Mouse (Mus musculus): ENCODE data around the gene AL732309.1.

Gene AL732309.1

GRCm38 (mm10) chr2:25246183-25247072 lies at the start of gene AL732309.1:
Gene AL732309.1 (minus strand): TSS chr2:25246863.
- DNase-seq, result peak in 1 of 2 experiments; percentile 60

GRCm38 (mm10) chr2:25293706-25294105 lies 47.0 kb upstream of the AL732309.1 start:
- DNase-seq, result no peak

GRCm38 (mm10) chr2:25292856-25293255 lies 46.2 kb upstream of the AL732309.1 start:
- DNase-seq, result peak; percentile 81 to 83

- peak in 1 of 2 experiments; percentile 45 for DNase-seq
Observed at GRCm38 (mm10) chr2:25292054-25292544, 45.4 kb upstream of the AL732309.1 start.

- DNase-seq, result peak in 1 of 2 experiments; percentile 50
Observed at GRCm38 (mm10) chr2:25291184-25292053, 44.8 kb upstream of the AL732309.1 start.

GRCm38 (mm10) chr2:25290816-25291130 lies 44.1 kb upstream of the AL732309.1 start:
- peak; percentile 68 to 75 for DNase-seq

GRCm38 (mm10) chr2:25290101-25290815 lies 43.6 kb upstream of the AL732309.1 start:
- peak; percentile 74 to 78 for DNase-seq

GRCm38 (mm10) chr2:25289651-25290050 lies 43.0 kb upstream of the AL732309.1 start, which contains the start of gene Lrrc26:
Gene Lrrc26 (plus strand): TSS chr2:25289915.
- DNase-seq, result peak in 1 of 2 experiments; percentile 79

- no peak for DNase-seq
Observed at GRCm38 (mm10) chr2:25288734-25289345, 42.2 kb upstream of the AL732309.1 start.

- no peak for DNase-seq
Observed at GRCm38 (mm10) chr2:25287927-25288649, 41.4 kb upstream of the AL732309.1 start, which contains the start of gene Tmem210. Gene Tmem210 (plus strand): TSS chr2:25288145.

GRCm38 (mm10) chr2:25286837-25287636 lies 40.4 kb upstream of the AL732309.1 start:
- peak; percentile 55 to 62 for DNase-seq

- no peak for DNase-seq
Observed at GRCm38 (mm10) chr2:25286314-25286713, 39.7 kb upstream of the AL732309.1 start.

- DNase-seq, result no peak
Observed at GRCm38 (mm10) chr2:25285551-25285950, 38.9 kb upstream of the AL732309.1 start.

GRCm38 (mm10) chr2:25278928-25279882 lies 32.5 kb upstream of the AL732309.1 start:
- DNase-seq, result peak; percentile 91 to 92

- no peak for DNase-seq
Observed at GRCm38 (mm10) chr2:25273010-25273409, 26.3 kb upstream of the AL732309.1 start.

- DNase-seq, result no peak
Observed at GRCm38 (mm10) chr2:25272515-25272914, 25.9 kb upstream of the AL732309.1 start.

GRCm38 (mm10) chr2:25271827-25272511 lies 25.3 kb upstream of the AL732309.1 start, which contains the start of the genes Ssna1 and Anapc2:
Gene Ssna1 (minus strand): TSS chr2:25272438.
Gene Anapc2 (plus strand): TSS chr2:25272478.
- peak; percentile 97 to 98 for DNase-seq

GRCm38 (mm10) chr2:25267746-25268309 lies 21.2 kb upstream of the AL732309.1 start:
- DNase-seq, result peak in 1 of 2 experiments; percentile 30
